Mouse (Mus musculus) heart, postnatal 0 days (tissue): Measurements from ENCODE around the gene Slc22a23. TPM values are rescaled to one million over a fixed set of nuclear protein-coding genes. Genes with fewer than 3 reads are reported as not detected.

ENCODE experiments used
- ATAC-seq: fragments of 200-750 bp; cut with Nextera tagmentation; 2 replicates; pipeline ENCODE4 v1.8.0; 2017; ENCODE audit warnings: low read depth, moderate number of reproducible peaks, moderate library complexity; ENCODE audit not compliant: insufficient read depth
- DNase-seq: peaks from one replicate; pipeline ENCODE4 v3.0.0-alpha.2; 2016; ENCODE audit warnings: low spot score
- H3K27ac ChIP-seq: fragments of 300-500 bp; sonication (generic); 2 replicates; pipeline ENCODE4 v1.5.1; 2014; ENCODE audit warnings: low read depth, mild to moderate bottlenecking
- H3K27me3 ChIP-seq: fragments of 300-500 bp; sonication (generic); 2 replicates; pipeline ENCODE4 v1.6.1; 2014; ENCODE audit warnings: low read length, mixed read lengths; ENCODE audit not compliant: control insufficient read depth, insufficient read depth
- H3K36me3 ChIP-seq: fragments of 300-500 bp; sonication (generic); replicated peaks from 2 replicates; pipeline ENCODE4 v1.6.1; 2014; ENCODE audit warnings: low read length, mixed read lengths; ENCODE audit not compliant: control insufficient read depth, insufficient read depth
- H3K4me1 ChIP-seq: fragments of 300-500 bp; sonication (generic); 2 replicates; pipeline ENCODE4 v1.6.1; 2014; ENCODE audit warnings: antibody characterized with exemption; ENCODE audit not compliant: control insufficient read depth, insufficient read depth
- H3K4me2 ChIP-seq: fragments of 300-500 bp; sonication (generic); 2 replicates; pipeline ENCODE4 v1.6.1; 2014; ENCODE audit warnings: low read depth, mild to moderate bottlenecking, low read length, moderate library complexity
- H3K4me3 ChIP-seq: fragments of 300-500 bp; sonication (generic); 2 replicates; pipeline ENCODE4 v1.5.1; 2014; ENCODE audit warnings: low read depth, low read length
- H3K9ac ChIP-seq: fragments of 300-500 bp; sonication (generic); replicated peaks from 2 replicates; pipeline ENCODE4 v1.6.1; 2014; ENCODE audit warnings: low read depth, low read length, mixed read lengths
- H3K9me3 ChIP-seq: fragments of 300-500 bp; sonication (generic); replicated peaks from 2 replicates; pipeline ENCODE4 v1.6.1; 2016; ENCODE audit warnings: low read length; ENCODE audit not compliant: control insufficient read depth
- CTCF ChIP-seq: IDR thresholded peaks from 2 replicates; pipeline ENCODE4 v1.5.1; 2016; ENCODE audit warnings: antibody characterized with exemption, control low read depth, low read depth
- EP300 ChIP-seq: IDR thresholded peaks from 2 replicates; pipeline ENCODE4 v1.6.1; 2016; ENCODE audit warnings: antibody characterized with exemption, low read depth
- WGBS: fragments of 180-500 bp; shearing (Covaris S2); extraction: QIAGEN DNeasy Blood & Tissue Kit; methylation state at CpG from one replicate; pipeline ENCODE4 v1.1.7; 2014; 5-methylcytosine and 5-hydroxymethylcytosine counted together
- polyA plus RNA-seq: library from polyadenylated mRNA; unstranded; fragments of >200 nt; fragmentation: Nextera tagmentation; extraction: Ambion mirVana; gene quantifications from 2 replicates; pipeline ENCODE4 v1.2.1, GENCODE M21; 2015
- total RNA-seq: library from RNA; depleted of rRNA; stranded (reverse); fragments of >200 nt; gene quantifications from 2 replicates; pipeline ENCODE4 v1.2.3, GENCODE M21; 2014; ENCODE audit warnings: low replicate concordance

The Slc22a23 gene
- total and polyA plus RNA-seq, 2 experiments from 2014 or later = 1.4 to 13.9 TPM

GRCm38 (mm10) chr13:34289567-34289966 lies 55.4 kb downstream of the Slc22a23 start:
- Histone ChIP-seq H3K4me1 (no peaks in the 10 kb centered on the region; the same call in 1 of the 2 replicates), H3K4me3 (no peak overlapping the region), H3K36me3 (no peaks in the 10 kb centered on the region), H3K9ac (no peak overlapping the region), H3K9me3 (no peaks in the 10 kb centered on the region), H3K4me2 (no peak overlapping the region), H3K27ac (no peak overlapping the region), H3K27me3 (no peaks in the 10 kb centered on the region)
- DNase-seq (no peak), ATAC-seq (no peak)
- TF ChIP-seq EP300 (no peak), CTCF (no peak)
- WGBS = 92% methylated on average over 2 of the region's 2 CpGs

- H3K27me3 ChIP-seq = no peaks in the 10 kb centered on the region
- H3K9ac ChIP-seq = no peak overlapping the region
- no peak overlapping the region for H3K4me2 ChIP-seq
- H3K36me3 ChIP-seq = no peaks in the 10 kb centered on the region
- WGBS = 72% methylated on average over 2 of the region's 2 CpGs
- DNase-seq (no peak), ATAC-seq (no peak)
- no peak for TF ChIP-seq CTCF
- no peak for TF ChIP-seq EP300
- no peaks in the 10 kb centered on the region; the same call in 1 of the 2 replicates for H3K4me1 ChIP-seq
- H3K4me3 ChIP-seq = no peak overlapping the region
- no peak overlapping the region for H3K27ac ChIP-seq
- H3K9me3 ChIP-seq = no peaks in the 10 kb centered on the region
Measured at GRCm38 (mm10) chr13:34288129-34288528, 56.9 kb downstream of the Slc22a23 start.

GRCm38 (mm10) chr13:34287601-34288083 lies 57.3 kb downstream of the Slc22a23 start:
- H3K27me3 ChIP-seq = no peaks in the 10 kb centered on the region
- no peak overlapping the region for H3K27ac ChIP-seq
- TF ChIP-seq CTCF = no peak
- TF ChIP-seq EP300 = no peak
- H3K4me3 ChIP-seq = no peak overlapping the region
- no peaks in the 10 kb centered on the region for H3K9me3 ChIP-seq
- H3K4me1 ChIP-seq = no peaks in the 10 kb centered on the region; the same call in 1 of the 2 replicates
- H3K4me2 ChIP-seq = no peak overlapping the region
- no peaks in the 10 kb centered on the region for H3K36me3 ChIP-seq
- ATAC-seq = no peak
- no peak for DNase-seq
- H3K9ac ChIP-seq = no peak overlapping the region
- WGBS = 46% methylated on average over 9 of the region's 9 CpGs

- H3K4me2 ChIP-seq = no peak overlapping the region
- H3K9ac ChIP-seq = no peak overlapping the region
- DNase-seq (no peak), ATAC-seq (no peak)
- no peaks in the 10 kb centered on the region for H3K36me3 ChIP-seq
- H3K9me3 ChIP-seq = no peaks in the 10 kb centered on the region
- H3K27me3 ChIP-seq = no peaks in the 10 kb centered on the region
- 73% methylated on average over 6 of the region's 6 CpGs for WGBS
- no peak overlapping the region for H3K27ac ChIP-seq
- TF ChIP-seq EP300 (no peak), CTCF (no peak)
- H3K4me1 ChIP-seq = no peaks in the 10 kb centered on the region
- no peak overlapping the region for H3K4me3 ChIP-seq
Measured at GRCm38 (mm10) chr13:34281360-34281759, 63.6 kb downstream of the Slc22a23 start.

GRCm38 (mm10) chr13:34278759-34279270 lies 66.2 kb downstream of the Slc22a23 start:
- no peak for DNase-seq
- Histone ChIP-seq H3K4me2 (no peak overlapping the region), H3K9me3 (no peaks in the 10 kb centered on the region), H3K4me1 (no peaks in the 10 kb centered on the region), H3K36me3 (no peaks in the 10 kb centered on the region), H3K9ac (no peak overlapping the region), H3K4me3 (no peak overlapping the region), H3K27ac (no peak overlapping the region), H3K27me3 (no peaks in the 10 kb centered on the region)
- TF ChIP-seq EP300 (no peak), CTCF (no peak)
- ATAC-seq = no peak
- 69% methylated on average over 5 of the region's 5 CpGs for WGBS

- 44% methylated on average over 6 of the region's 6 CpGs for WGBS
- DNase-seq (no peak), ATAC-seq (no peak)
- Histone ChIP-seq H3K4me2 (no peak overlapping the region), H3K4me1 (no peaks in the 10 kb centered on the region), H3K27ac (no peak overlapping the region), H3K27me3 (no peaks in the 10 kb centered on the region), H3K9ac (no peak overlapping the region), H3K36me3 (no peaks in the 10 kb centered on the region), H3K9me3 (no peaks in the 10 kb centered on the region), H3K4me3 (no peak overlapping the region)
- no peak for TF ChIP-seq CTCF
- TF ChIP-seq EP300 = no peak
Measured at GRCm38 (mm10) chr13:34278288-34278701, 66.7 kb downstream of the Slc22a23 start.
